Mouse (Mus musculus) CH12.LX (cell line): ENCODE data around the gene Spout1. TPM values are rescaled to one million over a fixed set of nuclear protein-coding genes. Genes with fewer than 3 reads are reported as not detected.

Source experiments
- DNase-seq: peaks from one replicate; pipeline ENCODE4 v3.0.0-alpha.2; 2013; ENCODE audit errors: extremely low read depth
- H3K27ac ChIP-seq: 2 replicates; pipeline ENCODE4 v1.5.1; 2012; ENCODE audit warnings: low read depth, mild to moderate bottlenecking, control low read depth, moderate library complexity; ENCODE audit not compliant: insufficient read depth
- H3K27me3 ChIP-seq: replicated peaks from 2 replicates; pipeline ENCODE3; 2012; ENCODE audit warnings: inconsistent platforms
- H3K36me3 ChIP-seq, 2 experiments: replicated peaks in 1 of 2; 2 replicates each; pipeline versions ENCODE3 to v1.6.1; 2012; ENCODE audit warnings: inconsistent platforms in 1 of 2, low read length in 1 of 2, mild to moderate bottlenecking in 1 of 2, mixed read lengths in 1 of 2, moderate library complexity in 1 of 2; ENCODE audit not compliant: control insufficient read depth in 1 of 2, insufficient read depth in 1 of 2
- H3K4me1 ChIP-seq, 2 experiments: 2 replicates each; pipeline ENCODE4 v1.6.1; 2012; ENCODE audit warnings: inconsistent platforms in 1 of 2, moderate library complexity in 1 of 2; ENCODE audit not compliant: insufficient read depth in 2 of 2, control insufficient read depth in 1 of 2
- H3K4me2 ChIP-seq: 2 replicates; pipeline ENCODE4 v1.6.1; 2012; ENCODE audit warnings: low read depth, mild to moderate bottlenecking, control low read depth; ENCODE audit not compliant: poor library complexity, insufficient read depth, severe bottlenecking
- H3K4me3 ChIP-seq, 3 experiments: fragments of 150-350 bp in 1 of 3; sonication (generic) in 1 of 3; replicated peaks in 1 of 3; 2 replicates each; pipeline versions ENCODE3 to v1.5.1; 2011 to 2012; ENCODE audit warnings: low read depth in 2 of 3, low read length in 2 of 3, mild to moderate bottlenecking in 2 of 3, moderate library complexity in 2 of 3, control low read depth in 1 of 3, improper control_type of control experiment in 1 of 3, inconsistent platforms in 1 of 3, mixed read lengths in 1 of 3; ENCODE audit not compliant: poor library complexity in 1 of 3
- H3K79me2 ChIP-seq: replicated peaks from 2 replicates; pipeline ENCODE4 v1.6.1; 2012; ENCODE audit warnings: mild to moderate bottlenecking, moderate library complexity; ENCODE audit not compliant: control insufficient read depth, poor library complexity, insufficient read depth, severe bottlenecking; ENCODE audit errors: extremely low read depth
- H3K9ac ChIP-seq: 2 replicates; pipeline ENCODE4 v1.6.1; 2012; ENCODE audit warnings: low read depth, mild to moderate bottlenecking, control low read depth, moderate library complexity; ENCODE audit not compliant: insufficient read depth
- H3K9me3 ChIP-seq: replicated peaks from 2 replicates; pipeline ENCODE3; 2012; ENCODE audit warnings: low read length, inconsistent platforms, mixed read lengths
- BHLHE40 ChIP-seq: IDR thresholded peaks from 2 replicates; pipeline ENCODE4 v1.6.1; 2011; ENCODE audit warnings: mild to moderate bottlenecking, low read depth, low read length, improper control_type of control experiment
- CHD1 ChIP-seq: IDR thresholded peaks from 2 replicates; pipeline ENCODE4 v1.6.1; 2012; ENCODE audit warnings: low read depth, low read length, improper control_type of control experiment, inconsistent platforms
- CHD2 ChIP-seq: IDR thresholded peaks from 2 replicates; pipeline ENCODE4 v1.6.1; 2011; ENCODE audit warnings: low read length, improper control_type of control experiment
- CTCF ChIP-seq, 2 experiments: IDR thresholded peaks in 1 of 2; conservative IDR thresholded peaks in 1 of 2; 2 replicates each; pipeline ENCODE4 v1.5.1; 2011 to 2012; ENCODE audit warnings: low read depth in 2 of 2, low read length in 2 of 2, improper control_type of control experiment in 1 of 2, inconsistent platforms in 1 of 2, mild to moderate bottlenecking in 1 of 2, moderate library complexity in 1 of 2
- E2F4 ChIP-seq: IDR thresholded peaks from 2 replicates; pipeline ENCODE4 v1.6.1; 2011; ENCODE audit warnings: low read depth, low read length, improper control_type of control experiment; ENCODE audit not compliant: insufficient replicate concordance
- ELF1 ChIP-seq: IDR thresholded peaks from 2 replicates; pipeline ENCODE4 v1.6.1; 2014; ENCODE audit warnings: low read depth, mild to moderate bottlenecking, inconsistent platforms, low read length, improper control_type of control experiment
- EP300 ChIP-seq: IDR thresholded peaks from 2 replicates; pipeline ENCODE4 v1.6.1; 2011; ENCODE audit warnings: low read length, improper control_type of control experiment
- HCFC1 ChIP-seq: IDR thresholded peaks from 2 replicates; pipeline ENCODE4 v1.6.1; 2012; ENCODE audit warnings: low read depth, mild to moderate bottlenecking, inconsistent platforms, low read length, improper control_type of control experiment
- IRF4 ChIP-seq: IDR thresholded peaks from 2 replicates; pipeline ENCODE4 v1.6.1; 2014; ENCODE audit warnings: low read depth, mild to moderate bottlenecking, inconsistent platforms, low read length, improper control_type of control experiment
- JUN ChIP-seq: IDR thresholded peaks from 2 replicates; pipeline ENCODE4 v1.6.1; 2011; ENCODE audit warnings: low read depth, mild to moderate bottlenecking, low read length, improper control_type of control experiment, moderate library complexity; ENCODE audit not compliant: insufficient read depth
- JUND ChIP-seq: conservative IDR thresholded peaks from 2 replicates; pipeline ENCODE4 v1.6.1; 2011; ENCODE audit warnings: low read depth, low read length, improper control_type of control experiment
- KAT2A ChIP-seq: IDR thresholded peaks from 2 replicates; pipeline ENCODE4 v1.6.1; 2012; ENCODE audit warnings: low read length, improper control_type of control experiment, inconsistent platforms; ENCODE audit not compliant: insufficient replicate concordance
- MAFK ChIP-seq: IDR thresholded peaks from 2 replicates; pipeline ENCODE4 v1.6.1; 2011; ENCODE audit warnings: low read length, improper control_type of control experiment; ENCODE audit not compliant: insufficient replicate concordance
- MAX ChIP-seq: IDR thresholded peaks from 2 replicates; pipeline ENCODE4 v1.6.1; 2011; ENCODE audit warnings: low read length, improper control_type of control experiment
- MEF2A ChIP-seq: IDR thresholded peaks from 2 replicates; pipeline ENCODE4 v1.6.1; 2014; ENCODE audit warnings: low read depth, mild to moderate bottlenecking, inconsistent platforms, low read length, improper control_type of control experiment, borderline replicate concordance
- MXI1 ChIP-seq: IDR thresholded peaks from 2 replicates; pipeline ENCODE4 v1.6.1; 2011; ENCODE audit warnings: mild to moderate bottlenecking, low read depth, low read length, improper control_type of control experiment
- MYC ChIP-seq: IDR thresholded peaks from 2 replicates; pipeline ENCODE4 v1.6.1; 2011; ENCODE audit warnings: low read depth, mild to moderate bottlenecking, improper control_type of control experiment, low read length
- NELFE ChIP-seq: IDR thresholded peaks from 2 replicates; pipeline ENCODE4 v1.6.1; 2011; ENCODE audit warnings: low read depth, low read length, improper control_type of control experiment
- PAX5 ChIP-seq: IDR thresholded peaks from 2 replicates; pipeline ENCODE4 v1.6.1; 2012; ENCODE audit warnings: low read length, inconsistent platforms, mixed read lengths
- POLR2A ChIP-seq: IDR thresholded peaks from 2 replicates; pipeline ENCODE4 v1.6.1; 2011; ENCODE audit warnings: low read depth, mild to moderate bottlenecking, improper control_type of control experiment, low read length
- POLR2AphosphoS2 ChIP-seq: IDR thresholded peaks from 2 replicates; pipeline ENCODE4 v1.6.1; 2011; ENCODE audit warnings: low read depth, low read length, improper control_type of control experiment
- RAD21 ChIP-seq: IDR thresholded peaks from 2 replicates; pipeline ENCODE4 v1.6.1; 2011; ENCODE audit warnings: low read depth, mild to moderate bottlenecking, low read length, improper control_type of control experiment, moderate library complexity
- RCOR1 ChIP-seq: conservative IDR thresholded peaks from 2 replicates; pipeline ENCODE4 v1.6.1; 2012; ENCODE audit warnings: low read depth, mild to moderate bottlenecking, inconsistent platforms, low read length, improper control_type of control experiment
- SIN3A ChIP-seq: IDR thresholded peaks from 2 replicates; pipeline ENCODE4 v1.6.1; 2012; ENCODE audit warnings: low read length, improper control_type of control experiment, inconsistent platforms
- TBP ChIP-seq: conservative IDR thresholded peaks from 2 replicates; pipeline ENCODE4 v1.6.1; 2011; ENCODE audit warnings: low read depth, low read length, improper control_type of control experiment
- USF2 ChIP-seq: conservative IDR thresholded peaks from 2 replicates; pipeline ENCODE4 v1.6.1; 2011; ENCODE audit warnings: low read depth, low read length, improper control_type of control experiment
- ZC3H11A ChIP-seq: IDR thresholded peaks from 2 replicates; pipeline ENCODE4 v1.6.1; 2012; ENCODE audit warnings: low read depth, mild to moderate bottlenecking, inconsistent platforms, low read length, improper control_type of control experiment
- ZKSCAN1 ChIP-seq: IDR thresholded peaks from 2 replicates; pipeline ENCODE4 v1.6.1; 2012; ENCODE audit warnings: low read depth, inconsistent platforms, low read length, improper control_type of control experiment, borderline replicate concordance
- ZMIZ1 ChIP-seq: IDR thresholded peaks from 2 replicates; pipeline ENCODE4 v1.6.1; 2012; ENCODE audit warnings: low read depth, mild to moderate bottlenecking, inconsistent platforms, low read length, improper control_type of control experiment
- ZNF384 ChIP-seq: IDR thresholded peaks from 2 replicates; pipeline ENCODE4 v1.6.1; 2012; ENCODE audit warnings: low read depth, low read length, improper control_type of control experiment, inconsistent platforms
- dilution Hi-C: fragments of 300-500 bp; cut with MboI; formaldehyde crosslinking; loops from 2 replicates; pipeline ENCODE4 v1.14.3; 2020; ENCODE audit warnings: low sequenced_read_pairs; ENCODE audit not compliant: extremely low pct_unique_long_range_greater_than_20kb, extremely low pct_ligation_motif_present
- in situ Hi-C: fragments of 300-500 bp; cut with MboI; formaldehyde crosslinking; loops from 3 replicates; pipeline ENCODE4 v1.14.3; 2019; ENCODE audit warnings: low sequenced_read_pairs, low pct_ligation_motif_present, low pct_unique_long_range_greater_than_20kb, mixed read lengths
- polyA plus RNA-seq: library from polyadenylated mRNA; unstranded; fragments of >175 nt; gene quantifications from 2 replicates; pipeline ENCODE4 v1.2.1, GENCODE M21; 2012; ENCODE audit warnings: low read depth; ENCODE audit not compliant: insufficient read length
- total RNA-seq, 2 experiments: library from RNA; depleted of rRNA; stranded (reverse); fragments of 300-350 nt in 1 of 2; fragments of >200 nt in 1 of 2; gene quantifications; 2 replicates each; pipeline ENCODE4 v1.2.3; 2012 to 2014

The Spout1 gene
- total and polyA plus RNA-seq, 3 experiments = 38.4 to 62.3 (median 49.2) TPM

DNA sequence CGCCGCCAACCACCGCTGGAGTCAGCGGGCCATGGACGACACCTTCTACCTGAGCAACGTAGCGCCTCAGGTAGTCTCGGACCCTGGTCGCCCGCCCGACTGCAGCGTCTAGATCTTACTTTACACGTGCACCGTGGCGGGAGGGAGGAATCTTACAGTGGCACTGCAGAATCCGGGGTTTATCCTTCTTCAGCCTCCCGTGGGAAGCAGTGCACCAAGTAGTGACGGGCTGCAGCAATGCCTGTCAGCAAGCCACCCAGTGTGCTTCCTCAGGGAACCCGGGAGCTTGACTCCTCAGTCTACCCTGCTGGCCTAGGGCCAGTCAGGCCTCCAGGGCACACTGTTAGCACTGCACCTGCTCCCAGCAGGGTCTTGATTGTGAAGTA, 6.3 kb downstream of the Spout1 start:
- peaks cover 38% of the 10 kb centered on the region for H3K9me3 ChIP-seq
- dilution Hi-C loops = no loop called here

DNA sequence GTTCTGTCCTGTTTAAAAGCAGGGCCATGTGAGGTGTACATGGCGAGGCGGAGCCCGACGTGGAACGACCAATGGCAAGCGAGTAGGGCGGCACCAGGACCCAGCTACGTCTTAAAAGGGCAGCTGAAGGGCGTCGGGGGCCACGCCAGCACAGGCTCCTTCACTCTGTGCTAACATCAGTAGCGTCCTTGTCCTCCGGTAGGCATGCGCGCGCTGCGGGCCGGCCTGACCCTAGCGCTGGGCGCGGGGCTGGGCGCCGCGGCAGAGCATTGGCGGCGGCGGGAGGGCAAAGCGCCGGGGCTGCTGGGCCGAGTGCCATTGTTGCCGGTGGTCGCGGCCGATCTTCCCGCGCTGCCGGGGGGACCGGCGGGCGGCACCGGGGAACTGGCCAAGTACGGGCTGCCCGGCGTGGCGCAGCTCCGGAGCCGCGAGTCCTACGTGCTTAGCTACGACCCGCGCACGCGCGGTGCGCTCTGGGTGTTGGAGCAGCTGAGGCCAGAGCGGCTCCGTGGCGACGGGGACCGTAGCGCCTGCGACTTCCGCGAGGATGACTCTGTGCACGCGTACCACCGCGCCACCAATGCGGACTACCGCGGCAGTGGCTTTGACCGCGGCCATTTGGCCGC, 6.8 kb downstream of the Spout1 start, which contains the start of gene Endog:
Gene Endog, plus strand, starts transcription at position 123 of the 626 bp plus-strand sequence.
- dilution Hi-C loops = no loop called here
- Histone ChIP-seq H3K4me1 (no peaks in the 10 kb centered on the region), H3K9me3 (peaks cover 42% of the 10 kb centered on the region), H3K4me2 (peak within 1 kb of the TSS; percentile 1; the same call in 1 of the 2 replicates), H3K27me3 (no peaks in the 10 kb centered on the region), H3K4me3 (peak within 1 kb of the TSS in 2 of 3 experiments; percentile 12 to 67), H3K36me3 (peaks cover 52 to 58% of the 10 kb centered on the region in 2 experiments), H3K27ac (no peak within 1 kb of the TSS), H3K79me2 (no peaks in the 10 kb centered on the region), H3K9ac (peak within 1 kb of the TSS; percentile 34; the same call in 1 of the 2 replicates)
- no peak for DNase-seq
- in situ Hi-C loops = loop anchor here (5.0 kb wide), 1 partner anchor 49 kb away; the partner anchor contains the start of gene Zer1
- no peak for TF ChIP-seq HCFC1
- TF ChIP-seq ELF1 = no peak
- TF ChIP-seq CHD1 = no peak
- TF ChIP-seq NELFE = peak; percentile 71
- TF ChIP-seq ZKSCAN1 = no peak
- TF ChIP-seq PAX5 = no peak
- TF ChIP-seq ZNF384 = no peak
- TF ChIP-seq E2F4 = no peak
- no peak for TF ChIP-seq KAT2A
- no peak for TF ChIP-seq MEF2A
- no peak for TF ChIP-seq BHLHE40
- TF ChIP-seq CTCF (conservative IDR thresholded peaks at IDR 0.05 in 1 of 2, IDR thresholded peaks at IDR 0.05 in 1 of 2; ENCODE audit: low read depth in 2 of 2, low read length in 2 of 2) = no peak
- TF ChIP-seq POLR2AphosphoS2 = no peak; the same call in 1 of the 2 replicates
- peak; percentile 52; the same call in 1 of the 2 replicates for TF ChIP-seq SIN3A
- no peak for TF ChIP-seq RAD21
- TF ChIP-seq POLR2A = peak; percentile 76
- peak; percentile 72; the same call in 1 of the 2 replicates for TF ChIP-seq TBP
- TF ChIP-seq CHD2 = no peak
- TF ChIP-seq MXI1 = no peak
- no peak for TF ChIP-seq USF2
- no peak for TF ChIP-seq MAFK
- TF ChIP-seq MYC = no peak
- no peak for TF ChIP-seq ZC3H11A
- TF ChIP-seq EP300 = no peak
- TF ChIP-seq ZMIZ1 = peak; percentile 65; the same call in 1 of the 2 replicates
- TF ChIP-seq IRF4 = no peak
- TF ChIP-seq RCOR1 = no peak
- TF ChIP-seq MAX = 0 out of 2 replicates have a peak, but pooled peaks have one; percentile 21
- TF ChIP-seq JUND = no peak
- no peak for TF ChIP-seq JUN

More for the DNA sequence above, 6.3 kb downstream of the Spout1 start:
- Histone ChIP-seq H3K27ac (no peak overlapping the region), H3K4me3 (peak overlapping the region in 2 of 3 experiments; percentile 12 to 67), H3K36me3 (peaks cover 53 to 63% of the 10 kb centered on the region in 2 experiments), H3K4me2 (no peak overlapping the region), H3K4me1 (peaks cover 2 to 3% of the 10 kb centered on the region in 2 experiments), H3K27me3 (no peaks in the 10 kb centered on the region), H3K79me2 (no peaks in the 10 kb centered on the region), H3K9ac (no peak overlapping the region)
- DNase-seq = no peak
- TF ChIP-seq RCOR1 = no peak
- no peak for TF ChIP-seq ZKSCAN1
- no peak for TF ChIP-seq MAFK
- no peak for TF ChIP-seq POLR2A
- no peak for TF ChIP-seq SIN3A
- no peak for TF ChIP-seq HCFC1
- in situ Hi-C loops = loop anchor here (5.0 kb wide), 1 partner anchor 50 kb away; the partner anchor contains the start of gene Zer1
